Mouse (Mus musculus) MEL (cell line): Measurements from ENCODE around the gene Cdt1.

ENCODE experiments used
- CTCF ChIP-seq, 3 experiments: IDR thresholded peaks in 2 of 3; conservative IDR thresholded peaks in 1 of 3; 2 replicates each; pipeline ENCODE4 v1.5.1; 2011 to 2012; ENCODE audit warnings: low read length in 3 of 3, low read depth in 2 of 3, mild to moderate bottlenecking in 2 of 3, improper control_type of control experiment in 1 of 3, inconsistent platforms in 1 of 3, mixed read lengths in 1 of 3, moderate library complexity in 1 of 3; ENCODE audit not compliant: control insufficient read depth in 1 of 3, insufficient read depth in 1 of 3, poor library complexity in 1 of 3, severe bottlenecking in 1 of 3
- EP300 ChIP-seq, 2 experiments: IDR thresholded peaks; 2 replicates each; pipeline ENCODE4 v1.6.1; 2011; ENCODE audit warnings: improper control_type of control experiment in 2 of 2, low read length in 2 of 2, low read depth in 1 of 2, mild to moderate bottlenecking in 1 of 2
- KAT2A ChIP-seq: conservative IDR thresholded peaks from 2 replicates; pipeline ENCODE4 v1.6.1; 2012; ENCODE audit warnings: low read depth, low read length, improper control_type of control experiment, inconsistent platforms
- MAX ChIP-seq: IDR thresholded peaks from 2 replicates; pipeline ENCODE4 v1.6.1; 2011; ENCODE audit warnings: low read length, improper control_type of control experiment
- POLR2AphosphoS2 ChIP-seq: IDR thresholded peaks from 2 replicates; pipeline ENCODE4 v1.6.1; 2011; ENCODE audit warnings: low read length, improper control_type of control experiment
- SMC3 ChIP-seq: IDR thresholded peaks from 2 replicates; pipeline ENCODE4 v1.6.1; 2011; ENCODE audit warnings: low read depth, low read length, improper control_type of control experiment
- USF2 ChIP-seq, 2 experiments: IDR thresholded peaks; 2 replicates each; pipeline ENCODE4 v1.6.1; 2011 to 2012; ENCODE audit warnings: improper control_type of control experiment in 2 of 2, low read length in 2 of 2, borderline replicate concordance in 1 of 2, inconsistent platforms in 1 of 2, low read depth in 1 of 2, mild to moderate bottlenecking in 1 of 2; ENCODE audit not compliant: insufficient read depth in 1 of 2

DNA sequence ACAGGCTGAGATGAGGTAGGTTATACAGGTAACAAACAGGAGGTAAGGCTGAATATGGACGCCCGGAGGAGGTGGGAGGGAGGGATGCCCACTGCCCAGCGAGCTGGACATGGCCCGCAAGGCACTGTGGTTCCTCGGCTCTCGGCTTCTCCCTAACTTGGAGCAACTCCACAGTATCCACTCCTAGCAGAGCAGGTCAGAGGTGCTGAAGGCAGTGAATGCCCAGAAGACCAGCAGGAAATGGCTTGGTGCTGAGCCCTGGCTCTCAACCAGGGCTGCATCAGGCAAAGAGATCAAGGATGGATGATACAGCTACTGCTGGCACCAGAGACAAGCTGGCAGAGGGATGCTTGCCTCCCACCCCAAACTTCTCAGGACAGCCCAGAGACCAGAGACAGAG is 43.3 kb upstream of the Cdt1 start:
- TF ChIP-seq MAX (no peak), KAT2A (no peak), EP300 (IDR thresholded peaks at IDR 0.05; ENCODE audit: low read depth in 1 of 2, low read length in 2 of 2) (no peak), CTCF (IDR thresholded peaks at IDR 0.05 in 2 of 3, conservative IDR thresholded peaks at IDR 0.05 in 1 of 3; ENCODE audit: control insufficient read depth in 1 of 3, insufficient read depth in 1 of 3, low read depth in 2 of 3, low read length in 3 of 3, poor library complexity in 1 of 3, severe bottlenecking in 1 of 3) (no peak), POLR2AphosphoS2 (no peak), USF2 (IDR thresholded peaks at IDR 0.05; ENCODE audit: borderline replicate concordance in 1 of 2, insufficient read depth in 1 of 2, low read depth in 1 of 2, low read length in 2 of 2) (no peak), SMC3 (no peak)
